Mouse (Mus musculus) left cerebral cortex, adult 8-10 months (tissue): ENCODE results near the gene Soat1. TPM values are rescaled to one million over a fixed set of nuclear protein-coding genes. Genes with fewer than 3 reads are reported as not detected.
A peak's percentile ranks its signal among the peaks of the same experiment; 100 is the strongest.
"Not testable (repeated sequence)": the region's sequence is repeated elsewhere in the genome, so short reads cannot be mapped to it uniquely, and the experiment has no call there.

Source experiments
- DNase-seq, 2 experiments: peaks; one replicate each; pipeline ENCODE4 v3.0.0; 2022; ENCODE audit warnings: low spot score in 2 of 2
- total RNA-seq, 4 experiments: library from RNA; stranded (reverse); gene quantifications; 2 replicates each; pipeline ENCODE4 v1.2.4; 2022

Gene Soat1
- total RNA-seq, 4 experiments from 2014 or later = 45.3 to 61.8 (median 49.9) TPM

DNA sequence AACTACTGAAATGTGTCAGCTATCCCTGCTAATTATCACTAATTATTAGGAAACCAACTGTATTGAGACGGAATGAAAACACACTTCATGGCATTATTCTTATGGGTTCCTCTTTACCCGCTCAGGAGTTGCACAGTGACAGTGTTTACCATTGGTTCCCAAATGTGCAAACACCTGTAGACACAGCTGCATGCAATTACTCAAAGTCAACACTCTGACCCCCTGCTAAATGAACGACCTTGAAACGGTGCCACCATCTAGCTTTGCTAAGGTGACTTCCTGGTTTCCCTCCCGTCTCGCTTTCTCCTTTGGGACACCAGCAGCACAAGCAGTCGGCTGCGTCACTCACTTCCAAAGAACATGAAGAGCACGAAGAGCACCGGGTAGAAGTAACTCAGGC is 41.6 kb downstream of the Soat1 start:
- no peak for DNase-seq

DNA sequence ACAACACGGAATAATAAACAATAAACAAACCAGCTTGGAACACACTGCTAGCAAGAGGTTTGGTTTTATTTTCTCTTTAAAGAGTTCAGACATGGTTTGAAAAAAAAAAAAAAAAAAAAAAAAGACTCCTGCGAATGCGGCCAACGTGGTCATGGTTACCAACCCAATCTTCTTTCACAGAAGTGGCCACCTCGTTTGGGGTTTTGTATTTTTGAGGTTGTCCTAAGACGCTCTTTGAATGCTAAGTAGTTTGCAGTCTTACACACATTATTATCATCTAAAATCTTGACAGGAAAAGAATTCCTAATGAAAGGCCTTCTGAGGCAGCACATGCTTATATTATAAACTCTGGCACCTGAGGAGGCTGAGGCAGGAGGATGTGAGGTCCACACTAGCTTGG is 45.7 kb downstream of the Soat1 start:
- DNase-seq = no peak

DNA sequence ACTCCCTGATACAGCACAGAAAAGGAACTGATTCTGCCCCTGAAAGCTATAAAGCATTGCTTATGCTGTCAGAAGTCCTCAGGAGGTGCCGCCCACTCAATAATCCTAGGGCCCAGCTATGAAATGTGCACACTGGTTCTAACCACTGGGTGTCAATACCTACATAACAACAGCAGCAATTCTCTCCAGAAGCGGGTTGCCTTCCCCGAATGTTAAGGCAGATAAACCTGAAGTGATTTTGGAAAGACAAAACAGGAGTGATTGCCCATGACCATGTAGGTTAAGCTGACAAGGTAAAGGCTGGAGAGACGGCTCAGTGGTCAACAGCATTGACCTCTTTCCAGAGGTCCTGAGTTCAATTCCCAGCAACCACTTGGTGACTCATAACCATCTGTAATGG is 48.4 kb downstream of the Soat1 start:
- DNase-seq = no peak

DNA sequence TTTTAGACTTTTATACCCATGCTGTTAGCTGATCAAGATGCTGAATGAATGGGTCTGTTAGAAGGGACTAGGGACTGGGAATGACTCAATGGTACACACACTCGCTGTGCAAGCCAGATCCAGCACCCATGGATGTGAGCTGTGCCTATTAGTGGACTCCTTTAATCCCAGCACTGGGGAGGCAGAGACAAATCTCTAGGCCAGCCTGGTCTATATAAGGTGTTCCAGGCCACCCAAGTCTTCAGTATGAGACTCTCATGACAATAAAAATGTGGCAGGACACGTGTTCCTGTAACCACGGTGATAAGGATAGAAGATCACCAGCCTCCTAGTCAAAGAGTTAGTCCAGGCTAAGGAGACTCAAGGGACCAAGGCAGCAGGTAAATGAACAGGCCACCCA is 50.1 kb downstream of the Soat1 start:
- no peak for DNase-seq

DNA sequence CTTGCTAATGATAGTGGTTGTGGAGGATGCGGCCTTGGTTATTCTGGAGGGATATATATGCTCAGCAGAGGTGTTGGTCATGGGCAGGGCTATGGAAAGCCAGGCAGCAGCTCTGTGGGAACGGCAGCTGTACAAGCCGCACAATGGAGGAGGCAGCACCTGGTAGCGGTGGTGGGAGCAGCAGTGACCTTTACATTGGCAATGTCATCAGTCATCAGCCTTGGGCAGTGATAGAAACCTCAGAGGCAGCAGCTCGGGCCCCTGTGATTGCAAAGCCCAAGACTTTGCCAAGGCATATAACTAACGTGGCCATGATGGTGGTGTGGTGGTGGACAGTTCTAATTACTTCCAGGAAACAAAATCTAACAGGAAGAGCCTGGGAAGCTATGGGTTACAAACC is 50.6 kb downstream of the Soat1 start:
- DNase-seq = no peak

DNA sequence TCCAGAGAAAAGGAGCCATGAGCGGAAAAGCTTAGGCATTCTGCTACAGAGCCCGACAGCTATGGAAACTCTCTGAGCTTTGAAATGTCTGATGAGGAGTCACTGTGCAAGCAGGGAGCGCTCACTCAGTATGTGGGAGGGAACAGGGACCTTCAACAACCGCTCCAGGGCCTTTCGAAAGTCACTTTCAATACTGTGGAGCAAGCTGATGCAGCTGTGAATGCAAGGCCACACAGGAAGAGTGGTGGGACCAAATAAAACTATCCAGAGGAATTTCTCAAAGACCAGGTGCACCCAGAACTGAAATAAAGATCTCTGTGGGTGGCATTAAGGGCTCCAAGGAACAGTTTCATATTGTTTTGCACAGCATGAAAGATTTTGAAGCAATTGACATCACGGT is 51.3 kb downstream of the Soat1 start:
- no peak for DNase-seq

DNA sequence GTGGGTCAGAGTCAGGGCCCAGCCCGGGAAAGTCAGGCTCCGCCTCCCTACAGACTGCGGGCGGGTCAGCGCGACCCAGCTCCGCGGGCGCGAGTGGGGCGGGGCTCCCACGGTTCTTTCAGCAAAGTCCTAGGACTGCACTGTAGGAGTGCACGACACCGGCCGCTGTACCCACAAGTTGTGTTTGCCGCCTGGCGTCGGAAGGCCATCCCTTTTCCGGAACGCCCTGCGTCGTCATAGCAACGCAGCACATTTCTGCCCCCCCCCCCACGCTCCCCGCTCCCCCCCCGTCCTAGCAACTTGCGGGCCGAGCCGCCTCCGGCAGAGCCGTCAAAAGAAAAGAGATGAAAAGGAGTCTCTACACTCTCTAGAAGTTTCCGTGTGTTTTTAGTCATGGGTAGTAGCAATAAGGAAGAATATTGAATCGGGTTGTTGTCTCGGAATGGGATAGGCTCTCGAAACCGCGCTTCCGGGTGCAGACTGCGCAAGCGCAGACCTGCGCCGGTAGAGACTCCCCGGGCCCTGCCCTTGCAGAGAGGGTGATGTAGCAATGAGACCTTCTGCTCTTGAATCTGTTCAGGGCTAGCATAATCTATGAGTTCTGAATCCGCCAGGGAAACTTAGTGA is 53.3 kb downstream of the Soat1 start, which contains the start of gene Axdnd1:
Axdnd1 (minus strand) TSS at position 489 of the 627 bp plus-strand sequence.
- peak; percentile 73 to 83 for DNase-seq

DNA sequence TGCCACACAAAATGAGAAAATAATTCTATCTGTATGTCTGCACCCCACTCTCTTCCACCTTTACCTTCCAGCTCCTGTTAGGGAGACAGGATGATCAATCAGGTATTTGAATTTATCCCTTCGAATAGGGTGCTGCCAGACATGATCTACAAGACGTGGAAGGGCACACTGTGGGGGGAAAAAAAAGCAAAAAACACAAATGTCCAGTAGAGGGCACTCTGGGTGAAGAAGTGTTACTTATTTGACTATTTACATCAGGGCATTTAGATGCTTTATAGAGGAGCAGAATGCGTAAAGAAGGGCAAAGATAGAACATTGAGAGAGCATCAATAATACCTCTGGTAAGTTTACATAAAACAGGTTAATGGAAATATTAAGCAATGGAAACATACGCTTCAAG is 56.0 kb downstream of the Soat1 start:
- no peak for DNase-seq

DNA sequence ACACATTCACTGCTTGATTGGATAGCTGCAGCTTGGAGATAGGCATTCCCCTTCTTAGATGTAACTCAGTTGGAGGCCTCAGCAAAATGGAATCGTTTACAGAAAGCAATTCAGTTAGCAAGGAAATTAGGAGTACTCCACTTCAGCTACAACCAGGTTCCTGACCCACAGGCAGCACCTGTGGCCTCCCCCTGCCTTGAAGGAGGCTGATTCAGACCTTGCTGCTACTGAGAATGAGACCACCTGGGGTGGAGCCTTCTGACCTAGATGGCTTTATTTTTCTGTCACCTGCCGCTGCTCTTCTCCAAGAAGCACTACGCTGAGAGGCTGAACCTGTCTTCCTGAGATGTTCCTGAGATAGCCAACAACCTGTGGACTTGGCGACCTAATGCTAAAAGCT is 65.6 kb downstream of the Soat1 start:
- no peak for DNase-seq

DNA sequence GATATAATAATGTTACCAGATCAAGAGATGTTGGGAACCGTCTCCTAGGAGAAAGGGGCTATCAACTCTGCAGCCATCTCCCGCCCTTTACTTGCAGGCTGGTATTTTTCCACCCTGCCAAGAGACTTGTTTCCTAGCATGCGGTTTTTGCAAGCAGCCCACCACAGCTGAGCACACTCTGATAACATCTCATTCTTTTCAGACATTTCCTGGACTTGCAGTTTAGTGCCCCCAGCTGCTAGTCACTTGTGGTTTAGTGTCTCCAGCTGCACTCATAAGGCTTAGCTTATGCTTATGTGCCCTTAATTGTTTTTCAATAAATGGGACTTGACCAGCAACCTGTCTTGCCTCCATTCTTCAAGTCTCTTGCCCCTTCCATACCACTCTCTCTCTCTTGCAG is 66.1 kb downstream of the Soat1 start:
- no peak for DNase-seq

DNA sequence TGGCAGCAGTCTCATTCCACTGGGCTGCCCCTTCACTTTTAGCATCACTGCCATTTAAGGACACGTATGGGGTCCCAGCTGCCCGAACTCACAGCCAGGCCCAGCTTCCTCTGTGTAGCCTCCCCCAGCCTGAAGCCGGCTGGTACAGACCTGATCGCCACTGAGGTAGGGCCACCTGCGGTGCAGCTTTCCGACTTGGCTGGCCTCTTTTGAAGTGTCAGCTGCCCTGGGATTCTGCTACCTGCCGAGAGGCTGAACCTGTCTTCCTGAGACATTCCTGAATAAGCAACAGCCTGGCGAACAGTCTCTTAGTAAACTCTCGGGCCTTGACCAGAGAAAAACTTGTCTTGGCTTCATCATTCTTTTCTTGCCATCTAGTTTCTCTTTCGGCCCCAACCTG is 70.9 kb downstream of the Soat1 start:
- DNase-seq = no peak

DNA sequence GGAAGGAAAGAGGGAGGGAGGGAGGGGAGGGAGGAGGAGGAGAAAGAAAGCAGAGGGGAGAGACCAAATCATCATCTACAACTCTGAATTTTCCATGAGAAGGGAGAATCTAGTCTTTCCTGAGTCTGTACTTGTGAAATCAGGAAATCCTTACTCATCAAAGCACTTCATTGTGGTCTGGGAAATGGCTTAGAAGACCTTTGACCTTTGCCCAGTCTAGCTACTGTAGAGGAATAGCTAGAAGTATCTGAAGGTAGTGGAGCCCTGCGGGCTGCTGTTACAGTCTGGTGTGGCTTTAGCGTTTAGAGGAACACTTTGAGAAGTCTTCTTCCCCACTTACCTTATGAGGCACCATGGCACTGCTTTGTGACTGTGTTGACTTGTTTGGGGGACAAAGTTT is 71.6 kb downstream of the Soat1 start:
- no peak for DNase-seq

DNA sequence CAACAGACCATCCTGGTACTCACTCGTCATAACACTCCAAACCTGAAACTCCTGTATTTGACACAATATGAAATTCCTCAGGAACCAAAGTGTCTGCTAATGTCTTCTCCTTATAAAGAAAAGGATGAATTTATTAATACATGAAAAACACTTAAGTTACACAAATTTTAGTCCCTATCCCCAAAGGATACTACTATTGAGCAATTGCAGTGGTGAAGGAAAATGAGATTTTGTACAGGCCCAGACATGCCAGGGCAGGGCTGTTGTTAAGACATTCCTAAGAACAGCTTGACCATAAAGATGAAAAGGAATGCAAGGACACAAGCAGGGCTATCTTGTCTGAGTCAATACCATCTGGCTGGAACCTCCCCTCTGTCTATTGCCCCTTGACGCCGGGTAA is 74.0 kb downstream of the Soat1 start:
- DNase-seq = not testable (repeated sequence)

DNA sequence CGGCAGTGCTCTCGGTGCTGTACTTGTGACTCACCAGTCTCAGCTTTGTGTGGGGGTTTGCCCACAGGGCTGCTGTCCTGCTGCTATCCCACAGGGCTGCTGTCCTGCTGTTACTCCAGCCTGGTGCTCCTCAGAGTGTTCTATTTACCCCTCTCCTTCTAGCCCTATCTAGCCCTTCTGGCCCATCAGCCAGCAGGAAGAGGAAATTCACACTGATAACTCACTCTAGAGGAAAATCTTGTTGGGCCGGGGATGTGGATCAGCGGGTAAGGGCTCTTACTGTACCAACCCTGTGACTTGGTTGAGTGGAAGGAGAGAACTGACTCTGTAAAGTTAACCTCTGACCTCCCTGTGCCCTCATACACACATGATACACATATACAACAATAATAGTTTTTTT is 81.0 kb downstream of the Soat1 start:
- no peak for DNase-seq

DNA sequence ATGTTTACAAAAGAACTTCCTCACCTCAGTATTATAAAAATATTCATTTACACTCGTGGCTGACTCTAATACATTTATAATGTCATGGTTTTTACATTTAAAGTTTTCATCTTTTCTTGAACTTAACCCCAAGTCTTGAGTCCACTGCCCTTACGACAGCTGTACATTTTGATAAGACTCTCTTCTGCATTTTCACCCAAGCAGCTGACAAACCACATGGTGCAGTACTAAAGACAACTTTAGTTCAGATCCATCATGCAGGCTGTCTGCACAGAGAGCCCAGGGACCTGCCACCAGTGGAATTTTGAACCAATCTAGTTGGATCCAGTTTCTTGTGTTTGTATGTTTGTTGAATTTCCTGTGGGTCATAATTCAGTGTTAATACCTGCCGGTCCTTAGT is 87.3 kb downstream of the Soat1 start:
- no peak for DNase-seq

DNA sequence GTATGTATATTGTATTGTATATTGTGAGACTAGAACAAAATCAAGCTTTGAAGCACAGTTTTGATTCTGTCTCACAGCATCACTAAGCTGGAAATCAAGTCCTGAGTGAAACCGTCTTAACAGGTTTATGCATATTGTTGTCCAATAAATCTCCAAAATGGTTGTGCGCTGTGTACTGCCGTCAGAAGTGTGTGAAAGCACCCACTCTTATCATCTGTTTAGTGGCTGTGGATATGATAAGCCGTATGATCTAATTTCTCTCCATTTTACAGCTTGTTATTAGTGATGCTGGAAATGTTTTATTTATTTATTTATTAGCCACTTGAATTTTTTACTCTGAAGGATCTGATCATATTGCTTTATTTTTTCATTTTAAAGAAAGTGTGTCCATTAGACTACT is 87.9 kb downstream of the Soat1 start:
- no peak for DNase-seq

DNA sequence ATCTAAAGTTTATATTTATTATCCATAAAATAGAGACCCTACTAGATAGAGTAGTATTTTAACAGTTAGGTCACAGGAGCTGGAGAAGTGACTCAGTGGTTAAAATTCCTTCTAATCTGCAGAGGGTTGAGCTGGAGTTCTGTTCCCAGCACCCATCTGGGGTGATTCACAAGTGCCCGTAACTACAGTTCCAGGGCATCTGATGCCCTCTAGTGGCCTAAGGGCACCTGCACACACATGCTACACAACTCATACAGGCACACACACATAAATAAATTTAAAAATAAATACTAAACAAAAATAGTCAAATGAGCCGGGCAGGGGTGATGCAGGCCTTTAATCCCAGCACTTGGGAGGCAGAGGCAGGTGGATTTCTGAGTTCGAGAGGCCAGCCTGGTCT is 92.9 kb downstream of the Soat1 start:
- DNase-seq = no peak

Other genes starting within 250 kb of the Soat1 start
- 1 to 10 TPM; 2.6 to 2.8 (median 2.6) TPM for gene Tdrd5, start 170.7 kb downstream of the Soat1 start, total RNA-seq
- gene Nphs2, start 163.6 kb downstream of the Soat1 start, total RNA-seq = under 1 TPM; 0.30 to 0.71 (median 0.52) TPM
- gene Gm2000, start 108.3 kb downstream of the Soat1 start, total RNA-seq = 100 to 1,000 TPM; 332 to 421 (median 371) TPM
- gene Axdnd1, start 53.2 kb downstream of the Soat1 start, total RNA-seq = under 1 TPM; 0.15 to 0.70 (median 0.32) TPM
- 10 to 100 TPM; 40.3 to 52.2 (median 46.6) TPM for gene Gm10031, start 49.7 kb upstream of the Soat1 start, total RNA-seq
- 10 to 100 TPM; 58.0 to 62.1 (median 60.6) TPM for gene Abl2, start 84.5 kb upstream of the Soat1 start, total RNA-seq
- gene Tor3a, start 200.0 kb upstream of the Soat1 start, total RNA-seq = 1 to 10 TPM; 5.8 to 8.1 (median 7.8) TPM
- gene Fam20b, start 244.8 kb upstream of the Soat1 start, total RNA-seq = 10 to 100 TPM; 69.0 to 81.1 (median 75.8) TPM